Mouse (Mus musculus) kidney, adult 2 months (tissue): ENCODE measurements at regions not wholly inside any gene's neighbourhood (a gene's known extent, or its start where the extent isn't known, plus 50 kb on each side); places are given as distances from the start of the nearest gene placed in this dataset.

ENCODE experiments used
- CTCF ChIP-seq: fragments of 200-500 bp; conservative IDR thresholded peaks from 2 replicates; pipeline ENCODE4 v1.5.1; 2011; ENCODE audit warnings: low read depth, mild to moderate bottlenecking, control low read depth, low read length, moderate library complexity, mixed read lengths; ENCODE audit not compliant: insufficient read depth, insufficient read length
- POLR2A ChIP-seq: fragments of 200-500 bp; IDR thresholded peaks from one replicate; pipeline ENCODE4 v1.6.1; 2011; ENCODE audit warnings: low read depth, low read length, control low read depth

- TF ChIP-seq CTCF (no peak), POLR2A (no peak)
Measured at GRCm38 (mm10) chr6:101482635-101483465, 105.2 kb upstream of the Pdzrn3 start.
